ENCODE assay signal across 23 mouse cellular contexts in the genomic region with DNA sequence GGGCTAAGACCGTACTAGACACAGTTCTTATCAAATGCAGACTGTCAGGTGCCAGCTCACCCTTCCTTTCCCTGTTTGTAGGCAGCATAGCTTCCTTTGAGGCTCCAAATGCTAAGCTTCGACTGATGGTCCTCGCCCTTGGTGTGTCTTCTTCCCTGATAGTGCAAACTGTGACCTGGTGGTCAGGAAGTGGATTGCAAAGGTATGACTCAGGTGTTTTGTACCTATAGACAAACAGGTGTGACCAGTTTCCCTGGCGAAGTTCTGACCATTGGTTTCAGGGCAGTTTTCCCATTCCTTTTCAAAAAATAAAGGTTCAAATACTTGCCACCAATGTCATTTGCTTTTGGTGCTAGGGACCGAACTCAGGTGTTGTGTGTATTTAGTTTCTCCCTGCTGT. TPM values are rescaled to one million over a fixed set of nuclear protein-coding genes. Genes with fewer than 3 reads are reported as not detected.
A peak's percentile ranks its signal among the peaks of the same experiment; 100 is the strongest.
DNase-seq lines count a peak whose midpoint lies in the region; ATAC-seq and TF ChIP-seq lines count a peak whose summit lies in the region.
"Had no signal": no experiment of that assay in that cellular context is flagged by ENCODE, and none has a peak within 500 bp of the region (broad histone marks: within the 10 kb centered on the region; RNA-seq: fewer than 3 reads in every experiment).

No protein-coding gene starts in this region.

- no peak for TF ChIP-seq EP300 in stomach, postnatal 0 days (optimal IDR thresholded peaks at IDR 0.05)

- WGBS in stomach, postnatal 0 days, result 66% methylated on average over 5 of the region's 5 CpGs
- 85% methylated on average over 5 of the region's 5 CpGs for WGBS in forebrain, embryonic 13.5 days

- TF ChIP-seq CTCF in stomach, postnatal 0 days (IDR thresholded peaks at IDR 0.05; ENCODE audit: low read depth), result no peak

- H3K4me3 ChIP-seq in ES-E14 (ENCODE audit: insufficient read depth in 1 of 2, low read depth in 1 of 2, low read length in 2 of 2, poor library complexity in 1 of 2, severe bottlenecking in 1 of 2), result no peak overlapping the region
- no peak overlapping the region for H3K4me3 ChIP-seq in stomach, postnatal 0 days (ENCODE audit: low read depth, low read length)
- no peak overlapping the region for H3K4me3 ChIP-seq in forebrain, embryonic 13.5 days
- H3K4me3 ChIP-seq: embryonic facial prominence, embryonic 10.5 days; embryonic facial prominence, embryonic 12.5 days had no signal

- in situ Hi-C loops in ES-E14 (cut with MboI; ENCODE audit: low sequenced_read_pairs in 2 of 2, unreplicated experiment in 2 of 2), result no loop called here

- H3K9me3 ChIP-seq in ES-E14 (ENCODE audit: control insufficient read depth, insufficient read depth, low read depth, low read length), result no peaks in the 10 kb centered on the region
- H3K9me3 ChIP-seq in stomach, postnatal 0 days (ENCODE audit: control insufficient read depth, low read length), result no peaks in the 10 kb centered on the region
- no peaks in the 10 kb centered on the region for H3K9me3 ChIP-seq in forebrain, embryonic 13.5 days (replicated peaks)
- H3K9me3 ChIP-seq: embryonic facial prominence, embryonic 10.5 days; embryonic facial prominence, embryonic 12.5 days; G1E had no signal

- H3K27ac ChIP-seq in ES-E14 (ENCODE audit: insufficient read depth, low read depth, low read length, poor library complexity, severe bottlenecking), result no peak overlapping the region
- no peak overlapping the region for H3K27ac ChIP-seq in stomach, postnatal 0 days (replicated peaks)
- no peak overlapping the region for H3K27ac ChIP-seq in forebrain, embryonic 13.5 days
- H3K27ac ChIP-seq: embryonic facial prominence, embryonic 10.5 days; embryonic facial prominence, embryonic 12.5 days had no signal

- peak; percentile 38 for DNase-seq in urinary bladder, postnatal 14 days (ENCODE audit: low spot score)
- no peak for DNase-seq in urinary bladder, postnatal 10 days (ENCODE audit: low spot score)
- DNase-seq in ES-E14 (ENCODE audit: low read depth, low spot score), result no peak
- peak; percentile 30 for DNase-seq in stomach, postnatal 0 days (ENCODE audit: low spot score)
- DNase-seq: adrenal gland, adult 8-10 months; adrenal gland, postnatal 14 days; adrenal gland, postnatal 36 days; cerebellum, adult 11-12 months; cerebellum, adult 2 months; cerebellum, adult 9-10 months; cerebellum, postnatal 10 days; cerebellum, postnatal 25 days had no signal

- H3K27me3 ChIP-seq in stomach, postnatal 0 days (ENCODE audit: control insufficient read depth, insufficient read depth, low read length), result no peaks in the 10 kb centered on the region
- peaks cover 9% of the 10 kb centered on the region for H3K27me3 ChIP-seq in forebrain, embryonic 13.5 days
- H3K27me3 ChIP-seq: Patski had no signal

- no peak overlapping the region for H3K4me2 ChIP-seq in stomach, postnatal 0 days (replicated peaks; ENCODE audit: low read depth)
- no peak overlapping the region for H3K4me2 ChIP-seq in forebrain, embryonic 13.5 days
- H3K4me2 ChIP-seq: embryonic facial prominence, embryonic 12.5 days had no signal

- H3K9ac ChIP-seq in ES-E14 (ENCODE audit: insufficient read depth, low read depth, low read length, poor library complexity, severe bottlenecking), result no peak overlapping the region
- no peak overlapping the region for H3K9ac ChIP-seq in stomach, postnatal 0 days (ENCODE audit: low read length)
- no peak overlapping the region for H3K9ac ChIP-seq in forebrain, embryonic 13.5 days
- H3K9ac ChIP-seq: embryonic facial prominence, embryonic 12.5 days had no signal

- H3K4me1 ChIP-seq in ES-E14 (ENCODE audit: control insufficient read depth in 2 of 2, insufficient read depth in 2 of 2, low read length in 2 of 2, poor library complexity in 1 of 2), result no peaks in the 10 kb centered on the region; a peak in 1 of 4 replicates
- no peaks in the 10 kb centered on the region for H3K4me1 ChIP-seq in stomach, postnatal 0 days (replicated peaks; ENCODE audit: control insufficient read depth, insufficient read depth)
- H3K4me1 ChIP-seq in forebrain, embryonic 13.5 days, result no peaks in the 10 kb centered on the region
- H3K4me1 ChIP-seq: embryonic facial prominence, embryonic 12.5 days had no signal

- ATAC-seq in stomach, postnatal 0 days (ENCODE audit: low FRiP score, low TSS enrichment), result peak; percentile 80
- no peak for ATAC-seq in forebrain, embryonic 13.5 days
- ATAC-seq: activated CD4-positive, CD25-positive, alpha-beta regulatory T cell, adult 4 months; forebrain, embryonic 14.5 days; forebrain, embryonic 16.5 days; Patski had no signal

- no peaks in the 10 kb centered on the region for H3K36me3 ChIP-seq in ES-E14 (ENCODE audit: control insufficient read depth, insufficient read depth, low read length, poor library complexity, severe bottlenecking)
- no peaks in the 10 kb centered on the region for H3K36me3 ChIP-seq in stomach, postnatal 0 days (ENCODE audit: control insufficient read depth, insufficient read depth, low read length)
- H3K36me3 ChIP-seq in forebrain, embryonic 13.5 days (ENCODE audit: poor library complexity, severe bottlenecking), result no peaks in the 10 kb centered on the region
- H3K36me3 ChIP-seq: embryonic facial prominence, embryonic 10.5 days; embryonic facial prominence, embryonic 12.5 days; G1E had no signal

TF ChIP-seq in ES-E14, 5 proteins besides CTCF, POLR2A, EP300 and RAD21:
- TF ChIP-seq ZNF384 (IDR thresholded peaks at IDR 0.05; ENCODE audit: low read depth, low read length), result no peak
- TF ChIP-seq HCFC1 (IDR thresholded peaks at IDR 0.05; ENCODE audit: borderline replicate concordance, insufficient read depth, low read length), result no peak
- TF ChIP-seq MAFK (IDR thresholded peaks at IDR 0.05; ENCODE audit: insufficient read depth, low read depth, low read length), result 0 out of 2 replicates have a peak, but pooled peaks have one; percentile 38
- TF ChIP-seq ZC3H11A (IDR thresholded peaks at IDR 0.05; ENCODE audit: borderline replicate concordance, low read depth, low read length), result no peak
- TF ChIP-seq CHD2 (IDR thresholded peaks at IDR 0.05; ENCODE audit: low read depth, low read length), result no peak

RNA-seq across cellular contexts. Expression of gene Cwh43, which starts 5.9 kb away (rescaled TPM):
- total RNA-seq in ES-E14 (2012; rRNA removed), result 0.21 and 0.31 TPM in 2 replicates
- polyA plus RNA-seq in stomach, postnatal 0 days (2015; fragmentation: Nextera tagmentation; extraction: Ambion mirVana), result 8.6 and 10.9 TPM in 2 replicates
- polyA plus RNA-seq in forebrain, embryonic 13.5 days (2015; fragmentation: Nextera tagmentation; extraction: Ambion mirVana), result 0.09 and 0.30 TPM in 2 replicates
- total RNA-seq: adrenal gland, adult 18-20 months; adrenal gland, adult 8-10 months; adrenal gland, postnatal 14 days; adrenal gland, postnatal 36 days; G1E had no signal
- polyA plus RNA-seq: C2C12; embryonic facial prominence, embryonic 10.5 days; embryonic facial prominence, embryonic 12.5 days; forebrain, embryonic 11.5 days; forebrain, embryonic 14.5 days; forebrain, embryonic 16.5 days; G1E; Patski had no signal

Comparison
In these comparisons a context has a peak if more than half of its experiments do, and no peak if none do; other contexts are left out.
1. DNase-seq: peak in urinary bladder, postnatal 14 days (single experiment) and stomach, postnatal 0 days (single experiment); none in urinary bladder, postnatal 10 days (single experiment) and ES-E14 (single experiment).